Mouse (Mus musculus): ENCODE data around the gene Prkn. TPM values are rescaled to one million over a fixed set of nuclear protein-coding genes. Genes with fewer than 3 reads are reported as not detected.

The Prkn gene
- total RNA-seq, 1 experiment = 1.7 TPM

DNA sequence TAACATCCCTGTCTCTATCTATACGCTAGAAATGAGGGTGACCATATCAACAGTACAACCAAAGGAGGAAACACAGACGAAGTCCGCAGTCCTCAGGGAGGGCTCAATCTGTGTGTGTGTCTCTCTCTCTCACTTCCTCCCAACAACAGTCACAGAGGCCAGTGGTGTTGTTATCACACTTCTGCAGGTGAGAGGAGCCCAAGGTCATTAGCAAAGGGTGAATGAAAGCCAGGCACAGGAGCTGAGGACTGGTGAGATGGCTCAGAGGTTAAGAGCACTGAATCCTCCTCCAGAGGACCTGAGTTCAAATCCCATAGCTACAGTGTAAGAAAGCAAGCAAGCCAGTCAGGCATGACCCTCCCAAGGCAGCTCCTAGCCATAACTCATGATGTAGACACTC, 1199.7 kb downstream of the Prkn start:
- no peak overlapping the region for H3K27ac ChIP-seq (ENCODE audit: insufficient read depth, low read depth, low read length, poor library complexity, severe bottlenecking)
- H3K9me3 ChIP-seq (ENCODE audit: control insufficient read depth, insufficient read depth, low read depth, low read length) = no peaks in the 10 kb centered on the region
- no peak for TF ChIP-seq CHD2 (IDR thresholded peaks at IDR 0.05; ENCODE audit: low read depth, low read length)
- no peak for TF ChIP-seq HCFC1 (IDR thresholded peaks at IDR 0.05; ENCODE audit: borderline replicate concordance, insufficient read depth, low read length)
- in situ Hi-C loops (cut with MboI; ENCODE audit: low sequenced_read_pairs in 2 of 2, unreplicated experiment in 2 of 2) = loop anchor here (5.0 to 25.0 kb wide), 4 partner anchors 172 to 325 kb away; no protein-coding TSS in a partner anchor
- H3K4me1 ChIP-seq (ENCODE audit: control insufficient read depth in 2 of 2, insufficient read depth in 2 of 2, low read length in 2 of 2, poor library complexity in 1 of 2) = peaks cover 0 to 8% of the 10 kb centered on the region in 2 experiments; a peak in 2 of 4 replicates
- H3K36me3 ChIP-seq (ENCODE audit: control insufficient read depth, insufficient read depth, low read length, poor library complexity, severe bottlenecking) = no peaks in the 10 kb centered on the region
- H3K4me3 ChIP-seq (ENCODE audit: insufficient read depth in 1 of 2, low read depth in 1 of 2, low read length in 2 of 2, poor library complexity in 1 of 2, severe bottlenecking in 1 of 2) = no peak overlapping the region
- no peak for DNase-seq (ENCODE audit: low read depth, low spot score)
- no peak overlapping the region for H3K9ac ChIP-seq (ENCODE audit: insufficient read depth, low read depth, low read length, poor library complexity, severe bottlenecking)

DNA sequence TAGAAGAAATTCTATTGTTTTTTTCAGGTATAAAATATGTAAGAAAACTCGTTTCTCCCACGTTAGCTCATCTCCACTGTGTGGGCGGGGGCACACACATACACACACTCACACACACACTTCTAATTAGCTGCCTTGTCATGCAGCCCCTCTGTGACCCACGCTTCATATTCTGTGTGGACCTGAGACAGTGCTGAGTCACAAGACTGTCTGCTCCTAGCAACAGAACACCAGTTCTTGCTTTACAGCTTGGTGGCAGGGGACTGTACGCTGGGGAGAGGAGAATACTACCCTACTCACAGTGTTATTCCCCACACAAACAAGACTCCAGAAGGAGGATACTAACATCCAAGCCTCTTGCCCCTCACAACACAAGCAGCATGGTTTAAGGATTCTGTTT, 1200.4 kb downstream of the Prkn start:
- TF ChIP-seq HCFC1 (IDR thresholded peaks at IDR 0.05; ENCODE audit: borderline replicate concordance, insufficient read depth, low read length) = no peak
- TF ChIP-seq CHD2 (IDR thresholded peaks at IDR 0.05; ENCODE audit: low read depth, low read length) = no peak
- TF ChIP-seq ZNF384 (IDR thresholded peaks at IDR 0.05; ENCODE audit: low read depth, low read length) = no peak
- TF ChIP-seq ZC3H11A (IDR thresholded peaks at IDR 0.05; ENCODE audit: borderline replicate concordance, low read depth, low read length) = no peak
- no peak for TF ChIP-seq MAFK (IDR thresholded peaks at IDR 0.05; ENCODE audit: insufficient read depth, low read depth, low read length)
- in situ Hi-C loops (cut with MboI; ENCODE audit: low sequenced_read_pairs in 2 of 2, unreplicated experiment in 2 of 2) = loop anchor here (5.0 to 25.0 kb wide), 3 partner anchors 172 to 322 kb away; no protein-coding TSS in a partner anchor
- DNase-seq (ENCODE audit: low read depth, low spot score) = no peak

DNA sequence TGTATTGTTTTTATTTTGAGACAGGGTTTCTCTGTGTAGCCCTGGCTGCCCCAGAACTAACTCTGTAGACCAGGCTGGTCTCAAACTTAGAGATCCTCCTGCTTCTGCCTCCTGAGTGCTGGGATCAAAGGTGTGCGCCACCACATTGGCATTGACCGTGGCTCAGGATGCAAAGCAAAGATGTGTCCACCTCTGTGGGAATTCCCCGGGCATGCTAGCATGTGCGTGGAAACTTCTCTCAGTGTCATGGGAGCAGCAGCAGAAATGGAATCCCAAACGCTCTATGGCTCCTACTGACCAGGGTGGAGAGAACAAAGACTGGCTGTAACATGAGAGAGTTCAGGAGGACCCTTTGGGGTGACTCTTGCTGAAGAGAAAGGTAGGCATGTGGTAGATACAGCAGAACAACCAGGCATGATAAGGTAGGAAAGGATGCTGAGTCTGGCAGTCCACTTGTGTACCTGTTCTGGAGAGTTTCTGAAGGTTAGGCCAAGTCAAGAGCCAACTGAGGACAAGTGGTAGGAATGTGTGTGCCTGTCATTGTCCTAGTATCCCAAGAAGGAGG, 1201.0 kb downstream of the Prkn start:
- in situ Hi-C loops (cut with MboI; ENCODE audit: low sequenced_read_pairs in 2 of 2, unreplicated experiment in 2 of 2) = loop anchor here (5.0 to 25.0 kb wide), 3 partner anchors 171 to 321 kb away; no protein-coding TSS in a partner anchor
- DNase-seq (ENCODE audit: low read depth, low spot score) = no peak
- Histone ChIP-seq H3K4me1 (ENCODE audit: control insufficient read depth in 2 of 2, insufficient read depth in 2 of 2, low read length in 2 of 2, poor library complexity in 1 of 2) (peaks cover 0 to 13% of the 10 kb centered on the region in 2 experiments; a peak in 3 of 4 replicates), H3K9me3 (ENCODE audit: control insufficient read depth, insufficient read depth, low read depth, low read length) (no peaks in the 10 kb centered on the region), H3K9ac (ENCODE audit: insufficient read depth, low read depth, low read length, poor library complexity, severe bottlenecking) (no peak overlapping the region), H3K4me3 (ENCODE audit: insufficient read depth in 1 of 2, low read depth in 1 of 2, low read length in 2 of 2, poor library complexity in 1 of 2, severe bottlenecking in 1 of 2) (no peak overlapping the region), H3K27ac (ENCODE audit: insufficient read depth, low read depth, low read length, poor library complexity, severe bottlenecking) (no peak overlapping the region), H3K36me3 (ENCODE audit: control insufficient read depth, insufficient read depth, low read length, poor library complexity, severe bottlenecking) (no peaks in the 10 kb centered on the region)
- TF ChIP-seq HCFC1 (IDR thresholded peaks at IDR 0.05; ENCODE audit: borderline replicate concordance, insufficient read depth, low read length) (no peak), CHD2 (IDR thresholded peaks at IDR 0.05; ENCODE audit: low read depth, low read length) (no peak), MAFK (IDR thresholded peaks at IDR 0.05; ENCODE audit: insufficient read depth, low read depth, low read length) (no peak), ZC3H11A (IDR thresholded peaks at IDR 0.05; ENCODE audit: borderline replicate concordance, low read depth, low read length) (no peak), ZNF384 (IDR thresholded peaks at IDR 0.05; ENCODE audit: low read depth, low read length) (no peak)

More for the DNA sequence above, 1200.4 kb downstream of the Prkn start:
- Histone ChIP-seq H3K27ac (ENCODE audit: insufficient read depth, low read depth, low read length, poor library complexity, severe bottlenecking) (no peak overlapping the region), H3K4me1 (ENCODE audit: control insufficient read depth in 2 of 2, insufficient read depth in 2 of 2, low read length in 2 of 2, poor library complexity in 1 of 2) (peaks cover 0 to 10% of the 10 kb centered on the region in 2 experiments; a peak in 3 of 4 replicates), H3K9ac (ENCODE audit: insufficient read depth, low read depth, low read length, poor library complexity, severe bottlenecking) (no peak overlapping the region), H3K9me3 (ENCODE audit: control insufficient read depth, insufficient read depth, low read depth, low read length) (no peaks in the 10 kb centered on the region), H3K36me3 (ENCODE audit: control insufficient read depth, insufficient read depth, low read length, poor library complexity, severe bottlenecking) (no peaks in the 10 kb centered on the region), H3K4me3 (ENCODE audit: insufficient read depth in 1 of 2, low read depth in 1 of 2, low read length in 2 of 2, poor library complexity in 1 of 2, severe bottlenecking in 1 of 2) (no peak overlapping the region)

DNA sequence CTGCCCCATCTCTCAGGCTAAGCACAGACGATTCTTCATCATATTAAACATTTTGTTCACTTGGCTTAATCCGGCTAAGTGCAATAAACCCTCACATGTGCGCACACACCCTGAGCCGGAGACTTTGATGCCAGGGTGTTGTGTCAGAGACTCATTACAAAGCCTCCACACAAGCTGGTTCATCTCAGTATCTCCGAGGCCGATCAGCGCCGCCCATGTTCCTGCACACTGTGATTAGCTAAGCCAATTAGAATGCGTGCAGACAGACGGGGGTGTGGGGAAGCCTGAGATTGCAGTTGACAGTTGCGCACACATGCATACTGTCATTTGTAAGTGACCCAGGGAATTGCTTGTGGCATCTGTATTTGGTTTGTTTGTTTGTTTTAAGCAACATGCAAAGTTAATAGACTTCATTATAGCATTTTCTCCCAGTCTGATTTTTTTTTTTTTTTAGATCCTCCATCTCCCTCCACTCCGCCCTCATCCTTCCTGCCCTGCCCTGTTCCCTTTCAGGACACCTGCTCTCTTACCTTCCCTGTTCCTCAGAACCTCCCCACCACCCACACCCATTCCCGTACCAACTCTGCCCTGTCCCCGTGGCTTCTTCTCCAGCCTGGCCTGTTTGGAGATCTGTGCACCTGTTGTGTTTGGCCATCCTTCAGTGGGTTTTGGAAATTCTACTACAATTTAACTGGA, 1202.5 kb downstream of the Prkn start:
- H3K4me1 ChIP-seq (ENCODE audit: control insufficient read depth in 2 of 2, insufficient read depth in 2 of 2, low read length in 2 of 2, poor library complexity in 1 of 2) = peaks cover 0 to 17% of the 10 kb centered on the region in 2 experiments
- no peak overlapping the region for H3K9ac ChIP-seq (ENCODE audit: insufficient read depth, low read depth, low read length, poor library complexity, severe bottlenecking)
- no peaks in the 10 kb centered on the region for H3K36me3 ChIP-seq (ENCODE audit: control insufficient read depth, insufficient read depth, low read length, poor library complexity, severe bottlenecking)
- H3K9me3 ChIP-seq (ENCODE audit: control insufficient read depth, insufficient read depth, low read depth, low read length) = no peaks in the 10 kb centered on the region
- no peak overlapping the region for H3K4me3 ChIP-seq (ENCODE audit: insufficient read depth in 1 of 2, low read depth in 1 of 2, low read length in 2 of 2, poor library complexity in 1 of 2, severe bottlenecking in 1 of 2)
- DNase-seq (ENCODE audit: low read depth, low spot score) = no peak
- no peak for TF ChIP-seq HCFC1 (IDR thresholded peaks at IDR 0.05; ENCODE audit: borderline replicate concordance, insufficient read depth, low read length)
- in situ Hi-C loops (cut with MboI; ENCODE audit: low sequenced_read_pairs in 2 of 2, unreplicated experiment in 2 of 2) = loop anchor here (5.0 to 25.0 kb wide), 3 partner anchors 170 to 320 kb away; no protein-coding TSS in a partner anchor
- H3K27ac ChIP-seq (ENCODE audit: insufficient read depth, low read depth, low read length, poor library complexity, severe bottlenecking) = no peak overlapping the region
